Mouse (Mus musculus) liver, embryonic 11.5 days (tissue): Measurements from ENCODE around the gene Gm11037. TPM values are rescaled to one million over a fixed set of nuclear protein-coding genes. Genes with fewer than 3 reads are reported as not detected.

ENCODE experiments used
- ATAC-seq: fragments of 200-750 bp; cut with Nextera tagmentation; replicated peaks from 2 replicates; pipeline ENCODE4 v1.8.0; 2017; ENCODE audit warnings: moderate number of reproducible peaks, mild to moderate bottlenecking, moderate TSS enrichment, moderate library complexity; ENCODE audit not compliant: low FRiP score
- DNase-seq: peaks from one replicate; pipeline ENCODE4 v3.0.0-alpha.2; 2017; ENCODE audit warnings: low spot score
- H3K27ac ChIP-seq: fragments of 300-500 bp; sonication (generic); 2 replicates; pipeline ENCODE4 v1.5.1; 2014; ENCODE audit warnings: mild to moderate bottlenecking, low read depth, low read length, control low read depth
- H3K27me3 ChIP-seq: fragments of 300-500 bp; sonication (generic); replicated peaks from 2 replicates; pipeline ENCODE4 v1.6.1; 2014; ENCODE audit warnings: low read length, mixed read lengths; ENCODE audit not compliant: control insufficient read depth, insufficient read depth
- H3K36me3 ChIP-seq: fragments of 300-500 bp; sonication (generic); 2 replicates; pipeline ENCODE4 v1.6.1; 2014; ENCODE audit warnings: mild to moderate bottlenecking, low read length, moderate library complexity, mixed read lengths; ENCODE audit not compliant: control insufficient read depth, insufficient read depth
- H3K4me1 ChIP-seq: fragments of 300-500 bp; sonication (generic); replicated peaks from 2 replicates; pipeline ENCODE4 v1.6.1; 2014; ENCODE audit warnings: low read length, mixed read lengths; ENCODE audit not compliant: control insufficient read depth, insufficient read depth
- H3K4me2 ChIP-seq: fragments of 300-500 bp; sonication (generic); 2 replicates; pipeline ENCODE4 v1.6.1; 2014; ENCODE audit warnings: mild to moderate bottlenecking, control low read depth, moderate library complexity
- H3K4me3 ChIP-seq: fragments of 300-500 bp; sonication (generic); 2 replicates; pipeline ENCODE4 v1.5.1; 2014; ENCODE audit warnings: low read depth, low read length, control low read depth
- H3K9ac ChIP-seq: fragments of 300-500 bp; sonication (generic); 2 replicates; pipeline ENCODE4 v1.6.1; 2014; ENCODE audit warnings: low read depth, low read length, control low read depth
- H3K9me3 ChIP-seq: fragments of 300-500 bp; sonication (generic); 2 replicates; pipeline ENCODE4 v1.6.1; 2016; ENCODE audit warnings: low read length, inconsistent platforms, mixed read lengths; ENCODE audit not compliant: control insufficient read depth
- WGBS: fragments of 180-500 bp; shearing (Covaris S2); extraction: QIAGEN DNeasy Blood & Tissue Kit; methylation state at CpG from one replicate; pipeline ENCODE4 v1.1.7; 2014; 5-methylcytosine and 5-hydroxymethylcytosine counted together
- polyA plus RNA-seq: library from polyadenylated mRNA; unstranded; fragments of >200 nt; fragmentation: Nextera tagmentation; extraction: Ambion mirVana; gene quantifications from 2 replicates; pipeline ENCODE4 v1.2.1, GENCODE M21; 2014

Gene Gm11037
- polyA plus RNA-seq, 1 experiment from 2014 or later = not detected

DNA sequence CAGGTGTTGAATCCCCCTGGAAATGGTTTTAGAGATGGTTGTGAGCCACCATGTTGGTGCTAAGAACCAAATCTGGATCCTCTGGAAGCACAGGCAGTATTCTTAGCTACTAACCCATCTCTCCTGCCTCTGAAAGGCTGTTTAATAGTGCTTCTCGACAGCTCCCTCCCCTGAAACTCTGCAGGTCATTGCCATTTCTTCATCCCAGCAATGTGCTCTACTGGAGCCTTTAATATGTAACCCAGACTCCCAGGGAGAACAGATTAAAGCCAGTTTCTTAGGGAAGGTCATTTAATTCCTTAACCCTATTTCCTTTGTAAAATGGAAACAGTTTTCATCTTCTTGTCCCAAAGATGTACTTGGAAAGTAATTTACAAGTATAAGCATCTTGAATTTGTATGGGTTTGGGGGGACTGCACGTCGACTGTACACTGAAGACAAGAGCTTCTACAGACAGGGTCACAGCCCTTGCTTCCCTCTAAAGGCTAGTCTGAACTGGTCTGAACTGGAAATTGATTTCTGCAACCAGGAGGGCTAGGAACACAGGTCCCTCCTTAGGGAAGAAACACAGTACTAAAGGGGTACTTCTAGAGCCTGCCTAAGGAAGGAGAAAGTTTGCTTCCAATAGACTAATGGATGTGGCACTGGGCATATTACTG, 42.1 kb downstream of the Gm11037 start:
- Histone ChIP-seq H3K9ac (no peak overlapping the region), H3K4me2 (no peak overlapping the region), H3K4me3 (no peak overlapping the region), H3K36me3 (peaks cover 5% of the 10 kb centered on the region; the same call in 1 of the 2 replicates), H3K4me1 (peaks cover 37% of the 10 kb centered on the region), H3K27ac (no peak overlapping the region), H3K27me3 (peaks cover 39% of the 10 kb centered on the region), H3K9me3 (no peaks in the 10 kb centered on the region)
- WGBS = 69% methylated on average over 3 of the region's 3 CpGs
- no peak for DNase-seq
- no peak for ATAC-seq

DNA sequence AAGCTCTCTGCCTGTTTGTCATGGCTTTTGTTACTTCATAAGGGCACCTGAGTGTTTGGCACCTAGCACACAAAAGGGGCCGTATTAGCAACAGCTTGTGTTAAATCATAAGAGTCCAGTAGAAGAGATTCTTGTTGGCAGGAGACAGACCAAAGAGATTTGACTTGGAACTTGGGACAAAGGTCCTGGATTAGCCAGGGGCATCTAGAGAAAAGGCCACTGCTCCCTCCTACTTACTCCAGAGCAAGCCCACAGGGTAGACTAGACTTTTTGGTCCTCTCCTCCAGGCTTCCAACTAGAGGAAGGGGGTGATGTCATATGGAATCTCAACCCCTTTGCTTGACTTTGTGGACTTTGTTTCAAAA, 42.6 kb downstream of the Gm11037 start:
- DNase-seq = no peak
- Histone ChIP-seq H3K27me3 (peaks cover 34% of the 10 kb centered on the region), H3K4me2 (no peak overlapping the region), H3K4me3 (no peak overlapping the region), H3K9me3 (no peaks in the 10 kb centered on the region), H3K36me3 (peaks cover 5% of the 10 kb centered on the region; the same call in 1 of the 2 replicates), H3K9ac (no peak overlapping the region), H3K4me1 (peaks cover 37% of the 10 kb centered on the region), H3K27ac (no peak overlapping the region)
- 81% methylated on average over 1 of the region's 1 CpGs for whole genome bisulfite sequencing
- no peak for ATAC-seq

DNA sequence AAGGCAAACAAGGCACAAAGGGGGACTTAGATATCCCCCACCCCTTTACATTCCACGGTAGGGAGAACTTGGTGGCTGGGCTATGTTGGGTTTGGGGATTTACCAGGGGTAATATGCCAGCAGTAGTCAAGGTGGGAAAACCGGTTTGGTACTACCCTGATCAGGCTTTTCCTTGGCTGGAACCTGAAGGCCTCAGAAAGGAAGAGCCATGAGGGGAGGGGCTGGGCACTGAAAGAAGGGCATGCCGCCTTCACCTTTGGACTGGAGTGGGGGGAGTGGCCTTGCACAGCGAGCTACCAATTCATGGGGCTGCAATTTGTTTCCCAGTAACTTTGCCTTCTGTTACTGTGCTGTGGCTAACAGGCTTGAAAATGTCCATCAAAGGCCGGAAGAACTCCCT, 43.2 kb downstream of the Gm11037 start:
- Histone ChIP-seq H3K9me3 (no peaks in the 10 kb centered on the region), H3K9ac (no peak overlapping the region), H3K4me3 (no peak overlapping the region), H3K27me3 (peaks cover 29% of the 10 kb centered on the region), H3K4me2 (peak overlapping the region; percentile 94; the same call in 1 of the 2 replicates), H3K4me1 (peaks cover 34% of the 10 kb centered on the region), H3K27ac (peak overlapping the region; percentile 15; the same call in 1 of the 2 replicates), H3K36me3 (peaks cover 5% of the 10 kb centered on the region; the same call in 1 of the 2 replicates)
- 60% methylated on average over 5 of the region's 5 CpGs for WGBS
- no peak for ATAC-seq
- DNase-seq = no peak

DNA sequence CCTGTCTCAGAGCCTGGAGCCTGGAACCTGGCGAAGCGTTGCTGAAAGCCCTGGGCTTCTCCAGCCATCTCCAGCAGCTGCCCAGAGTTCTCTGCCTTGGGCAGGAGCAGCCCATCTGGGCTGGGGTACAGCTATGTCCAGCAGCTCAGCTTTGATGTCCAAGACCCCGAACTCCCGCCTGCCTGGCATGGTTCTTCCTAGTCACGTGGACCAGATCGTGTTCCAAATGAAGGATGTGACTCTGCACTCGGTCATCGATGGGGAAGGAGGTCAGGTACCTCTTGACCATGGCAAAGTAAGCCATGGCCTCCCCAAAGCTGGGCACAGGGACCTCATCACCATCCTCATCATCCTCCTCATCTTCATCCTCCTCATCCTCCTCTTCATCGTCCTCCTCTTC, 44.6 kb downstream of the Gm11037 start:
- H3K4me1 ChIP-seq = peaks cover 24% of the 10 kb centered on the region
- H3K27ac ChIP-seq = no peak overlapping the region

DNA sequence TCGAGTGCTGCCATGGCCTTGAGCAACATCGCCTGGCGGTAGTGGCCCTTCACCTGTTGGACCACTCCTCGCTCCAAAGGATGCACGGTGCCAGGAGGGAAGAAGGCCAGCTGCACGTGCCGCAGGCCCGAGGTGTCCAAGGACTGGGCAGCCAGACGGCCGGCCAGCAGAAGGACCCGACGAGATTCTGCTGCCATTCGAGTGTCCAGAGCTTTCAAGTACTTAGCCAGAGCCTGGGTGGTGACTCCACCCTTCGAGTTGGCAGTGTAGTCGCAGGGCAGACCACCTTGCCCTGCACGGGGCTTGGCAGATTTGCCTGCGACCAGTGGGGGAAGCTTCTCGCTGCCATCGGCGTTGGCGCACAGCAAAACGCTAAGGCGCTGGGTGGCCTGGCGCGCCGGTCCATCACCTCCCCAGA, 45.5 kb downstream of the Gm11037 start:
- Histone ChIP-seq H3K4me3 (peak overlapping the region; percentile 86), H3K4me1 (peaks cover 24% of the 10 kb centered on the region)

More for the DNA sequence above, 44.6 kb downstream of the Gm11037 start:
- peaks cover 5% of the 10 kb centered on the region; the same call in 1 of the 2 replicates for H3K36me3 ChIP-seq
- H3K4me2 ChIP-seq = peak overlapping the region; percentile 94
- H3K9me3 ChIP-seq = no peaks in the 10 kb centered on the region
- WGBS = 84% methylated on average over 9 of the region's 9 CpGs
- ATAC-seq (no peak), DNase-seq (no peak)
- H3K9ac ChIP-seq = no peak overlapping the region
- H3K4me3 ChIP-seq = 0 out of 2 replicates have a peak overlapping the region, but pooled peaks have one; percentile 9
- H3K27me3 ChIP-seq = peaks cover 14% of the 10 kb centered on the region

DNA sequence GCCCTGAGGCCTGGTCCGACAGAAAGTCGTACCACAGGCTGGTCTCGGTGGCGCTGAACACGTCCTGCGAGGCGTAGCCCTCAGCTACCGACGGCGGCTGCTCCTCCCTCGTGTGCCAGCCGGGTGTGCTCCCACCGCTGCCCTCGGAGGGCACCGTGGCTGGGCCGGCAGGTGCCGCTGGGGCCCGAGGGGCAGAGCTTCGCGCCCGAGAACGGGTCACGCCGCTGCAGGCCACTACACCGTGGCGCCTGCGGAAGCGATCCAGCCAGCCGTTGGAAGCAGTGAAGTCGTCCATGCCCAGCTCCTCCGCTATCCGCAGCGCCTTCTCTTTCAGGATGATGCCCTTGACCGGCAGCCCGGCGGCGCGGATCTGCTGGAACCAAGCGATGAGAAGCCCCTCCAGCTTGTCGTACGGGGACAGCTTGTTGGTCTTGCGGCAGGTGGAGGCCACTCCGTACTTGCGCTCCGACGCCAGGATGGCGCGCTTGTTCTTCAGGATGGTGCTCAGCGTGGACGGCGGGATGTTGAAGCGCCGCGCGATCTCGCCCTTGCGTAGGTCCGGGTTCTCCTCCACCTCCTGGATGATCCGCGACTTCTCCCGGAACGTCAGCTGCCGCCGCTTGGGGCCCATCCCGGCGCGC, 46.1 kb downstream of the Gm11037 start:
- H3K9me3 ChIP-seq = no peaks in the 10 kb centered on the region
- H3K9ac ChIP-seq = peak overlapping the region; percentile 92
- DNase-seq (peak; percentile 69), ATAC-seq (peak; percentile 60)
- H3K4me3 ChIP-seq = peak overlapping the region; percentile 86
- H3K36me3 ChIP-seq = peaks cover 5% of the 10 kb centered on the region; the same call in 1 of the 2 replicates
- H3K4me1 ChIP-seq = peaks cover 24% of the 10 kb centered on the region
- no peaks in the 10 kb centered on the region for H3K27me3 ChIP-seq
- peak overlapping the region; percentile 94 for H3K4me2 ChIP-seq
- H3K27ac ChIP-seq = peak overlapping the region; percentile 84
- 1% methylated on average over 67 of the region's 67 CpGs for WGBS

More for the DNA sequence above, 45.5 kb downstream of the Gm11037 start:
- Histone ChIP-seq H3K27ac (peak overlapping the region; percentile 84), H3K36me3 (peaks cover 5% of the 10 kb centered on the region; the same call in 1 of the 2 replicates), H3K4me2 (peak overlapping the region; percentile 94), H3K27me3 (peaks cover 5% of the 10 kb centered on the region), H3K9ac (peak overlapping the region; percentile 92), H3K9me3 (no peaks in the 10 kb centered on the region)
- ATAC-seq = no peak
- no peak for DNase-seq
- WGBS = 49% methylated on average over 26 of the region's 26 CpGs

DNA sequence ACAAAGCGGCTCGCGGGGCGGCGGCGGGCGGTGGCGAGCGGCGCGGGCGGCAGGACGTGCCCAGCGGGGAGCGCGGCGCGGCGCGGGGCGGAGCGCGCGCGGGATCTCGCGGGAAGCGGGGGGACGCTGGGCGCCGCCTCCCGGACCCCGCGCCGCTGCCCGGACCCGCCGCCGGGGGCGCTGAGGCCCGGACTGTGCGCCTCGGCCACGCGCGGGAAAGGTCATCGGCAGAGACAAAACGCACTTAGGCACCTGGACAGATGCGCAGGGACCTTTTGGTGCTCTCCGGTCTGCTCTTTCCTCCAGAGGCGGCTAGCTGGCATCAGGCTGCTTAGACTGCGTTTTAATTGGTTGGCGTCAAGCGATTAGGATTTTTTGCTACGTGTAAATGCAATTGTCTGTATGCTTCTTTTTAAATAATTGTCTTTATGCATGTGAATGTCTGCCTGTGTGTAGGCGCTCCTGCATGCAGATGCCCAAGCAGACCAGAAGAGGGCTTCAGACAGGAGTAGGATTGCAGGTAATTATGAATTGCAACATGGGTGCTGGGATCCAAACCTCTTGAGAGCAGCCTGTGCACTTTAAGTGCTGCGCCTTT, 46.8 kb downstream of the Gm11037 start, which contains the start of gene Cenpb:
Cenpb (minus strand) TSS at position 78 of the 598 bp plus-strand sequence.
- H3K9me3 ChIP-seq = no peaks in the 10 kb centered on the region
- DNase-seq = peak; percentile 76
- H3K4me1 ChIP-seq = peaks cover 24% of the 10 kb centered on the region
- ATAC-seq = peak; percentile 81
- WGBS = 3% methylated on average over 57 of the region's 57 CpGs
- peak within 1 kb of the TSS; percentile 86 for H3K4me3 ChIP-seq
- no peaks in the 10 kb centered on the region for H3K27me3 ChIP-seq
- peaks cover 5% of the 10 kb centered on the region; the same call in 1 of the 2 replicates for H3K36me3 ChIP-seq
- H3K27ac ChIP-seq = peak within 1 kb of the TSS; percentile 84
- peak within 1 kb of the TSS; percentile 92 for H3K9ac ChIP-seq
- H3K4me2 ChIP-seq = peak within 1 kb of the TSS; percentile 94
